Mouse (Mus musculus) midbrain, postnatal 0 days (tissue): Measurements from ENCODE around the gene Tbc1d16. TPM values are rescaled to one million over a fixed set of nuclear protein-coding genes. Genes with fewer than 3 reads are reported as not detected.

Source experiments
- ATAC-seq: fragments of 200-750 bp; cut with Nextera tagmentation; 2 replicates; pipeline ENCODE4 v1.8.0; 2017; ENCODE audit warnings: moderate number of reproducible peaks, mild to moderate bottlenecking, moderate TSS enrichment, moderate library complexity; ENCODE audit not compliant: low FRiP score
- DNase-seq: peaks from one replicate; pipeline ENCODE4 v3.0.0-alpha.2; 2015; ENCODE audit warnings: low spot score
- H3K27ac ChIP-seq: fragments of 300-500 bp; sonication (generic); 2 replicates; pipeline ENCODE4 v1.5.1; 2014; ENCODE audit warnings: low read depth, mild to moderate bottlenecking, low read length, mixed read lengths
- H3K27me3 ChIP-seq: fragments of 300-500 bp; sonication (generic); 2 replicates; pipeline ENCODE4 v1.6.1; 2014; ENCODE audit warnings: low read length, control low read depth, mixed read lengths; ENCODE audit not compliant: insufficient read depth
- H3K36me3 ChIP-seq: fragments of 300-500 bp; sonication (generic); 2 replicates; pipeline ENCODE4 v1.6.1; 2014; ENCODE audit warnings: low read length, control low read depth, mixed read lengths; ENCODE audit not compliant: insufficient read depth
- H3K4me1 ChIP-seq: fragments of 300-500 bp; sonication (generic); 2 replicates; pipeline ENCODE4 v1.6.1; 2014; ENCODE audit warnings: mild to moderate bottlenecking, control low read depth, antibody characterized with exemption, low read length, mixed read lengths; ENCODE audit not compliant: insufficient read depth
- H3K4me2 ChIP-seq: fragments of 300-500 bp; sonication (generic); 2 replicates; pipeline ENCODE4 v1.6.1; 2014; ENCODE audit warnings: low read depth, mild to moderate bottlenecking, low read length, mixed read lengths; ENCODE audit not compliant: poor library complexity, severe bottlenecking
- H3K4me3 ChIP-seq: fragments of 300-500 bp; sonication (generic); 2 replicates; pipeline ENCODE4 v1.5.1; 2014; ENCODE audit warnings: low read depth, mild to moderate bottlenecking, low read length, moderate library complexity
- H3K9ac ChIP-seq: fragments of 300-500 bp; sonication (generic); replicated peaks from 2 replicates; pipeline ENCODE4 v1.6.1; 2014; ENCODE audit warnings: mild to moderate bottlenecking, low read length, moderate library complexity, mixed read lengths; ENCODE audit not compliant: poor library complexity, severe bottlenecking
- H3K9me3 ChIP-seq: fragments of 300-500 bp; sonication (generic); 2 replicates; pipeline ENCODE4 v1.6.1; 2016; ENCODE audit warnings: low read length, control low read depth
- CTCF ChIP-seq: IDR thresholded peaks from 2 replicates; pipeline ENCODE4 v1.5.1; 2016; ENCODE audit warnings: antibody characterized with exemption, mild to moderate bottlenecking
- WGBS: fragments of 180-500 bp; shearing (Covaris S2); extraction: QIAGEN DNeasy Blood & Tissue Kit; methylation state at CpG from one replicate; pipeline ENCODE4 v1.1.7; 2014; 5-methylcytosine and 5-hydroxymethylcytosine counted together
- polyA plus RNA-seq: library from polyadenylated mRNA; unstranded; fragments of >200 nt; fragmentation: Nextera tagmentation; extraction: Ambion mirVana; gene quantifications from 2 replicates; pipeline ENCODE4 v1.2.1, GENCODE M21; 2015
- total RNA-seq: library from RNA; depleted of rRNA; stranded (reverse); fragments of >200 nt; gene quantifications from 2 replicates; pipeline ENCODE4 v1.2.3, GENCODE M21; 2014

Gene Tbc1d16
- total and polyA plus RNA-seq, 2 experiments from 2014 or later, result 43.5 to 152 TPM

DNA sequence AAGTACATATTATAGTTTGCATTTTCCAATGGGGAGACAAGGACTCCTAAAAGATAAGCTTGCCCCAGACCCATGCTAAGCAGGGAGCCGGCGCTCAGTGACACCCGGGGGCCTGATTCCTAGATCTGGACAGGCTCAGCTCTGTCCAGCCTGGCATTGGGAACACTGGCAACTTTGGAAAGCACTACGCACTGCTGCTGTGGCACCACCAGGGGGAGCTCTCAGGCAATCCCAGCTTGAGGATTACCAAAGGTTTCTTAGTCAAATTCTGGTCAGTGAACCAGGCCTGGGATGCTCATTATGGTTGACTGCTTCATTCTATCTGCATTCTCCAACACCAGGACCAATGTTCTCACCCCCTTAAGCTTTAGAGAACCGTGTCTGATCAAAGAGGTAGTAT is 21.7 kb downstream of the Tbc1d16 start:
- Histone ChIP-seq H3K4me3 (no peak overlapping the region), H3K27me3 (no peaks in the 10 kb centered on the region), H3K9ac (no peak overlapping the region), H3K27ac (no peak overlapping the region), H3K4me1 (no peaks in the 10 kb centered on the region), H3K9me3 (no peaks in the 10 kb centered on the region), H3K4me2 (no peak overlapping the region), H3K36me3 (peaks cover 11% of the 10 kb centered on the region; the same call in 1 of the 2 replicates)
- peak; percentile 80 for TF ChIP-seq CTCF
- no peak for ATAC-seq
- peak; percentile 75 for DNase-seq
- WGBS, result 31% methylated on average over 5 of the region's 5 CpGs

DNA sequence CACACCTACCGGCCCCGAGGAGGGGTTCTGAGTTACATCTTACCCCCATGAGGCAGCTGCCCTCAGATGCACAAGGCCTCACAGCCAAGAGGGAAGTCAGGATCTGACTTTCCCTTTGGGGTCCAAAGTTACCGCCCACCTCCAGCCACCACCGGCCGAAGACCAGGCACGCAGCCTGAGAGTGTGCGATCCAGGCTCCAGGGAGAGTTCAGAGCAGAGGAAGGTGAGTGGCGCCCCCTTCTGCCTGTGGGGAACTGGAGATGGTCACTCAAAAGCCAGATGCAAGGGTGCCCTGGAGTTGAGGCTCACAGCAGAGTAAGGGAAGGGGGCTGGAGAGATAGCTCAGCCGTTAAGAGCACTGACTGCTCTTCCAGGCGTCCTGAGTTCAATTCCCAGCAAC is 22.6 kb downstream of the Tbc1d16 start:
- Histone ChIP-seq H3K9ac (no peak overlapping the region), H3K4me1 (no peaks in the 10 kb centered on the region), H3K4me3 (no peak overlapping the region), H3K4me2 (no peak overlapping the region), H3K27me3 (no peaks in the 10 kb centered on the region), H3K27ac (no peak overlapping the region), H3K9me3 (no peaks in the 10 kb centered on the region), H3K36me3 (peaks cover 11% of the 10 kb centered on the region; the same call in 1 of the 2 replicates)
- DNase-seq (no peak), ATAC-seq (no peak)
- TF ChIP-seq CTCF, result peak; percentile 12; the same call in 1 of the 2 replicates
- WGBS, result 87% methylated on average over 10 of the region's 10 CpGs

DNA sequence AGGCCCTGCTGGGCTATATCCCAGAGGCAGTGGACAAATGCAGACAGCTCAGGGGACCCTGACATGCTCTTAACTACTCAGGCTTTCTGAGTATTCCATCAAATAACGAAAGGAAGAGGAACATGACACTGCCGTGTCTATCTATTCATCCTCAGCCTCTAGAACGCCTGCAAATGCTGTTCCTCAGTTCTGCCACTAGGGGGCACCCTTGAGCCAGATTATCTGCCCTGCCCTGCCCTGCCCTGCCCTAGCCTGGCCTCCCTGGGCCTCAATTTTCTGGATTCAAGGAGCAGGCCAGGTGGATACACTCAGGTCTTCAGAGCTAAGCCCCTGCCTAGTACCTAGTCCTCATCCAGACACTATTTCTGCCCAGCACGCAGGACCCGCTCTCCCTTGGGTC is 24.9 kb downstream of the Tbc1d16 start:
- Histone ChIP-seq H3K36me3 (peaks cover 2% of the 10 kb centered on the region; the same call in 1 of the 2 replicates), H3K27me3 (no peaks in the 10 kb centered on the region), H3K4me3 (no peak overlapping the region), H3K27ac (no peak overlapping the region), H3K4me2 (no peak overlapping the region), H3K9me3 (no peaks in the 10 kb centered on the region), H3K9ac (no peak overlapping the region), H3K4me1 (no peaks in the 10 kb centered on the region)
- DNase-seq, result no peak
- ATAC-seq, result no peak
- peak; percentile 86 for TF ChIP-seq CTCF
- WGBS, result 45% methylated on average over 5 of the region's 5 CpGs

DNA sequence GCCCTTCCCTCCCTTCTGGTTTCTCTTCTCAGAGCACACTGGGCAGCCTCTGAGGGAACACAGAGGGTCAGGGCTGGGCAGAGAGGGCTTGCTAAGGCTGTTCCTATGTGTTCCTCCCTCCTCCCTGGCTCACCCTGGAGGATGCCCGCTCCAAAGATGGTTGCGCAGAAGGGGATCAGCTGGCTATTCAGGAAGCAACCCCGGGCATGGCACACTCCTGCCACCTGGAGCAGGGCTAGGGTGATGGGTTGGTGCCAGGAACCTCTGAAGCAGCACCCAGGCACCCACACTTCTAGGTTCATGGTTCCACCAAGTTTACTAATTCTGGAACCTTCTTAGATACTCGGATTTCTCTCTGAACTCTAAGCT is 29.1 kb downstream of the Tbc1d16 start:
- no peak for TF ChIP-seq CTCF
- no peak for ATAC-seq

DNA sequence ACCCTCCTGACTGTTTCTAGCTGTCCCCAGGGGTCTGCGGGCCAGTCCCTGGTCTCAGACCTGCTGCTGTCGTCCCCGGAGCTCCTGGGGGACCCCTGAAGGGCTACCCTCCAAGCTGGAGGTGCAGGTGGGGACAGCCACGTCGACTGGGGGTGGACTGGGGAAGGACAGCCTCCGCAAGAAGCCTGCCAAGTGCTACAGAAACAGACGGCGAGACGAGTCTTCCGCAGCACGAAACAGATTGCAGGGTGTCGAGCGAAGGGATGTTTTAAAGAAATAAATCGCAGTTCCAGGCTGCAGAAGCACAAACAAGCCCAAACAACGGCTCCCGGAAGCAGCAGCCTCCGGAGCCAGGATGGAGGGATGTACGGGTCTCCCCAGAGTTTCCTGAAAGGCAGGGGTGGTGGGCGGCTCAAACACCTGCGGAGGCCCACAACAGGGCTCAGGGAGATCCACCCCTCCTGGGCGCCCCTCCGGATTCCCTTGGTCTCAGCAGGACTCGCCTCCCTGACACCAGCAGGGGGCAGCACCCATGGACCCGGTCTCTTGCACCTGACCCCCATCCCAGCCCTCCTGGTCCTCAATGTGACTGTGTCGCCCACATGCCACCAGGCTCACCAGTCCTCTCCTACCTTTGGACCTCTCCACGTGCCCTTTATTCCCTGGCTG is 29.6 kb downstream of the Tbc1d16 start:
- TF ChIP-seq CTCF, result peak; percentile 54
- Histone ChIP-seq H3K36me3 (no peaks in the 10 kb centered on the region; the same call in 1 of the 2 replicates), H3K4me2 (no peak overlapping the region), H3K27ac (no peak overlapping the region), H3K4me1 (no peaks in the 10 kb centered on the region), H3K4me3 (no peak overlapping the region), H3K9ac (no peak overlapping the region), H3K27me3 (no peaks in the 10 kb centered on the region), H3K9me3 (no peaks in the 10 kb centered on the region)
- DNase-seq (no peak), ATAC-seq (no peak)
- 64% methylated on average over 26 of the region's 26 CpGs for WGBS

More for the DNA sequence above, 29.1 kb downstream of the Tbc1d16 start:
- no peak for DNase-seq
- Histone ChIP-seq H3K36me3 (no peaks in the 10 kb centered on the region; the same call in 1 of the 2 replicates), H3K4me1 (no peaks in the 10 kb centered on the region), H3K9me3 (no peaks in the 10 kb centered on the region), H3K27me3 (no peaks in the 10 kb centered on the region), H3K4me3 (no peak overlapping the region), H3K4me2 (no peak overlapping the region), H3K27ac (no peak overlapping the region), H3K9ac (no peak overlapping the region)
- 90% methylated on average over 4 of the region's 4 CpGs for WGBS

DNA sequence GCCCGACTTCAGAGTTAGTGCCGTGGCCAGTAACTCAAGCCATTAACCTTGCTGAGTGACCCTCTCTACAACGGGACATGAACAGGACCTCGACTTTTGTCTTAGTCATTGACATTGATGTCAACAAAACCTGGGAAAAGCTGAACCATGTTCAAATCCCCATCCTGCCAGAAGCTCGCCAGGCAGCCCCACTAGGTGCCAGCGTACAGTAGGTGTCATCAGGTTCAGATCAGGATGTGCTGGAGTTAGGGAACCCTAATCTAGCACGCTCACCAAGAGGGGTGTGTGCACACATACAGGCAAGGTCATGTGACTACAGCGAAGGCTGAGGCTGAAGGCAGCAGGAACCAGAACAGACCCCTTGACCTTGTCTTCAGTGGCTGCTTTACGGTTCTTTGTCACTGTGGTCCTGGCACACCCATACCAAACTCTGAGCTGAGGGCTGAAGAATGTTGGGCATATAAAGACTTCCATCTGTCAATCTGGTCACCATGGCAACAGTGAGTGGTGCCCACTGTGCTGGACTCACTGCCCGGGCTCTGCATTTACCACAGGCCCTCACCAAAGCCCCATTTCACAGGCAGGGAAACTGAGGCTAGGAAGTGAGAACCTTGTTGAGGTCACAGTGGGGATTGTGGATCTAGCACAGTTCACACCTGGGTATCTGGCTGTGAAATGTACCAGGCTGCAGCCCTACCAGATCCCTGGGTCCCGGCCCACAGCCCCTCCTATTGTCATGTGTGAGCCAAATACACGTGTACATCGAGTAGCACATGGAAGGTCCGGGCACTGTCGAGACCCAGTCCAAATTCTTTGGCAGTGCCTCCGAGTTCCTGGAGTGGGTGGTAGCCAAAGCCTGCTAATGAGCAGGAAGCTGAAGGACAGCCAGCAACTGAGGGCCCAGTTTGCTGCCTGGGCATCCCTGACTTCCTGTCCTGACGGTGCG is 30.4 kb downstream of the Tbc1d16 start:
- Histone ChIP-seq H3K27ac (no peak overlapping the region), H3K4me3 (no peak overlapping the region), H3K36me3 (no peaks in the 10 kb centered on the region; the same call in 1 of the 2 replicates), H3K27me3 (no peaks in the 10 kb centered on the region), H3K4me1 (no peaks in the 10 kb centered on the region), H3K4me2 (no peak overlapping the region), H3K9ac (no peak overlapping the region), H3K9me3 (no peaks in the 10 kb centered on the region)
- no peak for TF ChIP-seq CTCF
- ATAC-seq (no peak), DNase-seq (peak; percentile 67)
- WGBS, result 81% methylated on average over 18 of the region's 18 CpGs
